Mouse (Mus musculus) neural tube, embryonic 15.5 days (tissue): ENCODE data around the gene Slx1b. TPM values are rescaled to one million over a fixed set of nuclear protein-coding genes. Genes with fewer than 3 reads are reported as not detected.

Experiments used
- ATAC-seq: fragments of 200-750 bp; cut with Nextera tagmentation; 2 replicates; pipeline ENCODE4 v1.8.0; 2017; ENCODE audit warnings: mild to moderate bottlenecking, moderate TSS enrichment, moderate library complexity; ENCODE audit not compliant: low FRiP score
- H3K27ac ChIP-seq: fragments of 300-500 bp; sonication (generic); replicated peaks from 2 replicates; pipeline ENCODE4 v1.5.1; 2015; ENCODE audit warnings: mild to moderate bottlenecking, inconsistent platforms
- H3K27me3 ChIP-seq: fragments of 300-500 bp; sonication (generic); replicated peaks from 2 replicates; pipeline ENCODE4 v1.6.1; 2015; ENCODE audit warnings: inconsistent platforms
- H3K36me3 ChIP-seq: fragments of 300-500 bp; sonication (generic); 2 replicates; pipeline ENCODE4 v1.6.1; 2015; ENCODE audit warnings: inconsistent platforms
- H3K4me1 ChIP-seq: fragments of 300-500 bp; sonication (generic); 2 replicates; pipeline ENCODE4 v1.6.1; 2015; ENCODE audit warnings: inconsistent platforms
- H3K4me2 ChIP-seq: fragments of 300-500 bp; sonication (generic); 2 replicates; pipeline ENCODE4 v1.6.1; 2015; ENCODE audit warnings: inconsistent platforms, mild to moderate bottlenecking, moderate library complexity
- H3K4me3 ChIP-seq: fragments of 300-500 bp; sonication (generic); replicated peaks from 2 replicates; pipeline ENCODE4 v1.5.1; 2015; ENCODE audit warnings: mild to moderate bottlenecking, inconsistent platforms
- H3K9ac ChIP-seq: fragments of 300-500 bp; sonication (generic); replicated peaks from 2 replicates; pipeline ENCODE4 v1.6.1; 2015; ENCODE audit warnings: mild to moderate bottlenecking, inconsistent platforms
- H3K9me3 ChIP-seq: fragments of 300-500 bp; sonication (generic); replicated peaks from 2 replicates; pipeline ENCODE4 v1.6.1; 2016; ENCODE audit warnings: inconsistent platforms
- WGBS: fragments of 180-500 bp; shearing (Covaris S2); methylation state at CpG from one replicate; pipeline ENCODE4 v1.1.7; 2015; ENCODE audit warnings: mixed read lengths; 5-methylcytosine and 5-hydroxymethylcytosine counted together
- polyA plus RNA-seq: library from polyadenylated mRNA; unstranded; fragments of >200 nt; fragmentation: Nextera tagmentation; extraction: Ambion mirVana; gene quantifications from 2 replicates; pipeline ENCODE4 v1.2.1, GENCODE M21; 2015

The Slx1b gene
- polyA plus RNA-seq, 1 experiment from 2014 or later, result 18.2 TPM

GRCm38 (mm10) chr7:126701559-126702357 lies 6.2 kb upstream of the Slx1b start:
- Histone ChIP-seq H3K27me3 (no peaks in the 10 kb centered on the region), H3K9ac (peak overlapping the region; percentile 2; the same call in 1 of the 2 replicates), H3K36me3 (peaks cover 31% of the 10 kb centered on the region), H3K9me3 (no peaks in the 10 kb centered on the region), H3K4me3 (peak overlapping the region; percentile 10; the same call in 1 of the 2 replicates), H3K4me2 (peak overlapping the region; percentile 69), H3K27ac (0 out of 2 replicates have a peak overlapping the region, but pooled peaks have one; percentile 9), H3K4me1 (peaks cover 63% of the 10 kb centered on the region)
- ATAC-seq, result no peak
- 59% methylated on average over 24 of the region's 24 CpGs for WGBS

GRCm38 (mm10) chr7:126701070-126701469 lies 5.5 kb upstream of the Slx1b start:
- no peaks in the 10 kb centered on the region for H3K9me3 ChIP-seq
- H3K27me3 ChIP-seq, result no peaks in the 10 kb centered on the region
- 0 out of 2 replicates have a peak overlapping the region, but pooled peaks have one; percentile 2 for H3K9ac ChIP-seq
- WGBS, result under 1% methylated on average over 11 of the region's 11 CpGs
- H3K4me2 ChIP-seq, result peak overlapping the region; percentile 69
- ATAC-seq, result no peak
- H3K4me1 ChIP-seq, result peaks cover 69% of the 10 kb centered on the region
- H3K4me3 ChIP-seq, result peak overlapping the region; percentile 10; the same call in 1 of the 2 replicates
- H3K27ac ChIP-seq, result no peak overlapping the region
- H3K36me3 ChIP-seq, result peaks cover 31% of the 10 kb centered on the region

GRCm38 (mm10) chr7:126700063-126701015 lies 4.8 kb upstream of the Slx1b start:
- no peaks in the 10 kb centered on the region for H3K9me3 ChIP-seq
- H3K9ac ChIP-seq, result no peak overlapping the region
- H3K36me3 ChIP-seq, result peaks cover 31% of the 10 kb centered on the region
- H3K27ac ChIP-seq, result no peak overlapping the region
- peaks cover 68% of the 10 kb centered on the region for H3K4me1 ChIP-seq
- H3K4me3 ChIP-seq, result no peak overlapping the region; the same call in 1 of the 2 replicates
- no peaks in the 10 kb centered on the region for H3K27me3 ChIP-seq
- peak overlapping the region; percentile 69 for H3K4me2 ChIP-seq
- 86% methylated on average over 25 of the region's 25 CpGs for WGBS
- no peak for ATAC-seq

GRCm38 (mm10) chr7:126697838-126698237 lies 2.3 kb upstream of the Slx1b start:
- ATAC-seq, result no peak
- H3K4me1 ChIP-seq, result peaks cover 67% of the 10 kb centered on the region
- H3K9ac ChIP-seq, result no peak overlapping the region

GRCm38 (mm10) chr7:126696886-126697285 lies 1.3 kb upstream of the Slx1b start:
- H3K4me2 ChIP-seq, result peak overlapping the region; percentile 95
- no peak overlapping the region for H3K27ac ChIP-seq
- H3K9me3 ChIP-seq, result no peaks in the 10 kb centered on the region
- H3K27me3 ChIP-seq, result no peaks in the 10 kb centered on the region
- H3K9ac ChIP-seq, result peak overlapping the region; percentile 80
- peaks cover 38% of the 10 kb centered on the region for H3K36me3 ChIP-seq
- peak overlapping the region; percentile 88 for H3K4me3 ChIP-seq
- no peak for ATAC-seq
- 71% methylated on average over 3 of the region's 3 CpGs for WGBS
- H3K4me1 ChIP-seq, result peaks cover 62% of the 10 kb centered on the region

More at GRCm38 (mm10) chr7:126697838-126698237, 2.3 kb upstream of the Slx1b start:
- Histone ChIP-seq H3K4me3 (no peak overlapping the region), H3K27ac (no peak overlapping the region), H3K9me3 (no peaks in the 10 kb centered on the region), H3K36me3 (peaks cover 31% of the 10 kb centered on the region), H3K4me2 (no peak overlapping the region), H3K27me3 (no peaks in the 10 kb centered on the region)
- WGBS, result 94% methylated on average over 8 of the region's 8 CpGs

- H3K4me3 ChIP-seq, result peak overlapping the region; percentile 88
- 1% methylated on average over 17 of the region's 17 CpGs for WGBS
- peak; percentile 3; the same call in 1 of the 2 replicates for ATAC-seq
- H3K9me3 ChIP-seq, result no peaks in the 10 kb centered on the region
- peak overlapping the region; percentile 97 for H3K27ac ChIP-seq
- peaks cover 56% of the 10 kb centered on the region for H3K4me1 ChIP-seq
- no peaks in the 10 kb centered on the region for H3K27me3 ChIP-seq
- peak overlapping the region; percentile 95 for H3K4me2 ChIP-seq
- H3K9ac ChIP-seq, result peak overlapping the region; percentile 80
- peaks cover 42% of the 10 kb centered on the region for H3K36me3 ChIP-seq
Measured at GRCm38 (mm10) chr7:126696303-126696702, 719 bp upstream of the Slx1b start.

GRCm38 (mm10) chr7:126695210-126695611 lies 373 bp downstream of the Slx1b start, which contains the start of gene Bola2:
Gene Bola2 (plus strand): TSS chr7:126695401.
- ATAC-seq, result peak; percentile 49
- WGBS, result under 1% methylated on average over 31 of the region's 31 CpGs

GRCm38 (mm10) chr7:126694441-126695051 lies 1.0 kb downstream of the Slx1b start:
- WGBS, result 14% methylated on average over 10 of the region's 10 CpGs
- ATAC-seq, result no peak
- Histone ChIP-seq H3K27ac (peak overlapping the region; percentile 97), H3K4me2 (peak overlapping the region; percentile 95), H3K27me3 (no peaks in the 10 kb centered on the region), H3K4me1 (peaks cover 42% of the 10 kb centered on the region), H3K36me3 (peaks cover 37% of the 10 kb centered on the region), H3K9me3 (no peaks in the 10 kb centered on the region), H3K4me3 (peak overlapping the region; percentile 88), H3K9ac (peak overlapping the region; percentile 97)

More at GRCm38 (mm10) chr7:126695210-126695611, 373 bp downstream of the Slx1b start, which contains the start of gene Bola2:
- Histone ChIP-seq H3K9me3 (no peaks in the 10 kb centered on the region), H3K36me3 (peaks cover 43% of the 10 kb centered on the region), H3K4me3 (peak within 1 kb of the TSS; percentile 88), H3K4me2 (peak within 1 kb of the TSS; percentile 95), H3K4me1 (peaks cover 45% of the 10 kb centered on the region), H3K27me3 (no peaks in the 10 kb centered on the region), H3K27ac (peak within 1 kb of the TSS; percentile 97), H3K9ac (peak within 1 kb of the TSS; percentile 97)

GRCm38 (mm10) chr7:126693781-126694180 lies 1.8 kb downstream of the Slx1b start:
- no peak for ATAC-seq
- no peak overlapping the region for H3K9ac ChIP-seq
- no peaks in the 10 kb centered on the region for H3K9me3 ChIP-seq
- WGBS, result 89% methylated on average over 7 of the region's 7 CpGs
- H3K4me2 ChIP-seq, result peak overlapping the region; percentile 95
- peak overlapping the region; percentile 88; the same call in 1 of the 2 replicates for H3K4me3 ChIP-seq
- H3K36me3 ChIP-seq, result peaks cover 29% of the 10 kb centered on the region
- H3K4me1 ChIP-seq, result peaks cover 41% of the 10 kb centered on the region
- no peak overlapping the region for H3K27ac ChIP-seq
- no peaks in the 10 kb centered on the region for H3K27me3 ChIP-seq

- Histone ChIP-seq H3K9me3 (no peaks in the 10 kb centered on the region), H3K36me3 (peaks cover 26% of the 10 kb centered on the region), H3K4me1 (peaks cover 41% of the 10 kb centered on the region), H3K4me3 (0 out of 2 replicates have a peak overlapping the region, but pooled peaks have one; percentile 3), H3K27me3 (no peaks in the 10 kb centered on the region), H3K27ac (no peak overlapping the region), H3K9ac (no peak overlapping the region), H3K4me2 (peak overlapping the region; percentile 95)
- 26% methylated on average over 3 of the region's 3 CpGs for WGBS
- ATAC-seq, result no peak
Measured at GRCm38 (mm10) chr7:126693256-126693655, 2.3 kb downstream of the Slx1b start.

- Histone ChIP-seq H3K9me3 (no peaks in the 10 kb centered on the region), H3K4me3 (no peak overlapping the region), H3K9ac (no peak overlapping the region), H3K4me1 (peaks cover 35% of the 10 kb centered on the region), H3K27ac (no peak overlapping the region), H3K27me3 (no peaks in the 10 kb centered on the region), H3K4me2 (no peak overlapping the region), H3K36me3 (peaks cover 22% of the 10 kb centered on the region)
- 96% methylated on average over 26 of the region's 26 CpGs for WGBS
- no peak for ATAC-seq
Measured at GRCm38 (mm10) chr7:126692426-126692825, 3.2 kb downstream of the Slx1b start.
